In the genomic region with DNA sequence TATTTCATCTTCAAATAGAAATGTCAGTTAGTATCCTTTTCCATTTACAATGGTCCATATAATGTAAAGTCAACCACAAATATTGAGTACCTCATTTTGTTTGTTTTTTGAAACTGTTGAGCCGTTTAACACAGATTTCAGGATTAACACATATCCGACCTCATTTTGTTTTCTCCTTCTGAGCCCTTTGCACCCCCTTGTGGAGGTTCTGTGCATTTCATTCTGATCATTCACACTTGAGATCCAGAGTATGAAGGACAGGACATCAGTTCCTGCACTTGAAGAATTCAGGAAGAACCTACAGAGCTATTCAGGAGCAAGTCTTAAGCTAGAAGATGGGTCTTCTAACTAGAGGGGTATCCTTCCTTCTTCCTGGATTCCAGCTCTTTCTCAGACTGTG, we compare ENCODE assay signal across 11 mouse cellular contexts. TPM values are rescaled to one million over a fixed set of nuclear protein-coding genes. Genes with fewer than 3 reads are reported as not detected.
DNase-seq lines count a peak whose midpoint lies in the region; ATAC-seq and TF ChIP-seq lines count a peak whose summit lies in the region.
"Had no signal": no experiment of that assay in that cellular context is flagged by ENCODE, and none has a peak within 500 bp of the region (broad histone marks: within the 10 kb centered on the region; RNA-seq: fewer than 3 reads in every experiment).

No protein-coding gene starts in this region.

- H3K4me3 ChIP-seq in midbrain, postnatal 0 days (ENCODE audit: low read depth, low read length) = no peak overlapping the region
- no peak overlapping the region for H3K4me3 ChIP-seq in midbrain, embryonic 10.5 days
- H3K4me3 ChIP-seq: heart, embryonic 13.5 days; lung, embryonic 15.5 days had no signal

- H3K4me1 ChIP-seq in midbrain, postnatal 0 days (ENCODE audit: insufficient read depth, low read length) = no peaks in the 10 kb centered on the region
- no peaks in the 10 kb centered on the region for H3K4me1 ChIP-seq in midbrain, embryonic 10.5 days
- H3K4me1 ChIP-seq: heart, embryonic 13.5 days; lung, embryonic 15.5 days had no signal

- H3K27me3 ChIP-seq in midbrain, postnatal 0 days (ENCODE audit: insufficient read depth, low read length) = no peaks in the 10 kb centered on the region
- H3K27me3 ChIP-seq in midbrain, embryonic 10.5 days (ENCODE audit: low read depth, poor library complexity, severe bottlenecking) = no peaks in the 10 kb centered on the region
- H3K27me3 ChIP-seq: heart, embryonic 13.5 days; lung, embryonic 15.5 days had no signal

- peak; percentile 65 for TF ChIP-seq CTCF in midbrain, postnatal 0 days (IDR thresholded peaks at IDR 0.05)

- no peaks in the 10 kb centered on the region for H3K36me3 ChIP-seq in midbrain, postnatal 0 days (ENCODE audit: insufficient read depth, low read length)
- H3K36me3 ChIP-seq in midbrain, embryonic 10.5 days = no peaks in the 10 kb centered on the region
- H3K36me3 ChIP-seq: heart, embryonic 13.5 days; lung, embryonic 15.5 days had no signal

- no peaks in the 10 kb centered on the region for H3K9me3 ChIP-seq in midbrain, postnatal 0 days (ENCODE audit: low read length)
- no peaks in the 10 kb centered on the region for H3K9me3 ChIP-seq in midbrain, embryonic 10.5 days (replicated peaks)
- H3K9me3 ChIP-seq: heart, embryonic 13.5 days; lung, embryonic 15.5 days had no signal

- H3K27ac ChIP-seq in midbrain, postnatal 0 days (ENCODE audit: low read depth, low read length) = no peak overlapping the region
- H3K27ac ChIP-seq in midbrain, embryonic 10.5 days (replicated peaks) = no peak overlapping the region
- H3K27ac ChIP-seq: heart, embryonic 13.5 days; lung, embryonic 15.5 days had no signal

- peak; percentile 4 for DNase-seq in gastrocnemius, postnatal 10 days
- DNase-seq in gastrocnemius, postnatal 25 days = no peak
- no peak for DNase-seq in midbrain, postnatal 0 days (ENCODE audit: low spot score)
- DNase-seq in midbrain, embryonic 10.5 days (ENCODE audit: low spot score) = no peak
- peak; percentile 32 for DNase-seq in lung, postnatal 14 days
- DNase-seq in cerebellum, adult 11-12 months = no peak
- no peak for DNase-seq in gastrocnemius, postnatal 4 days (ENCODE audit: low spot score in 2 of 2)

- no peak overlapping the region for H3K4me2 ChIP-seq in midbrain, postnatal 0 days (ENCODE audit: low read depth, low read length, poor library complexity, severe bottlenecking)
- H3K4me2 ChIP-seq: heart, embryonic 13.5 days; lung, embryonic 15.5 days had no signal

- no peak overlapping the region for H3K9ac ChIP-seq in midbrain, postnatal 0 days (replicated peaks; ENCODE audit: low read length, poor library complexity, severe bottlenecking)
- H3K9ac ChIP-seq: heart, embryonic 13.5 days; lung, embryonic 15.5 days had no signal

- 61% methylated on average over 2 of the region's 2 CpGs for WGBS in midbrain, postnatal 0 days
- WGBS in midbrain, embryonic 10.5 days = 67% methylated on average over 2 of the region's 2 CpGs

- ATAC-seq in midbrain, postnatal 0 days (ENCODE audit: low FRiP score) = no peak
- ATAC-seq in common myeloid progenitor, adult 5-6 weeks (replicated peaks; ENCODE audit: low read depth, poor library complexity, severe bottlenecking) = 0 out of 2 replicates have a peak, but pooled peaks have one; percentile 62

RNA-seq across cellular contexts. Expression of a gene that starts 7.0 kb away (rescaled TPM):
- total RNA-seq in gastrocnemius, postnatal 10 days (2021) = not detected
- not detected for total RNA-seq in gastrocnemius, postnatal 25 days (2021)
- 0.93 TPM in 1 of 2 replicates, not detected in the other for total RNA-seq in midbrain, postnatal 0 days (2014; rRNA removed)
- polyA plus RNA-seq in midbrain, postnatal 0 days (2015; fragmentation: Nextera tagmentation; extraction: Ambion mirVana) = 0.07 TPM in 1 of 2 replicates, not detected in the other
- polyA plus RNA-seq in midbrain, embryonic 10.5 days (2016; fragmentation: Nextera tagmentation; extraction: Ambion mirVana) = 0.12 TPM in 1 of 2 replicates, not detected in the other
- total RNA-seq in common myeloid progenitor, adult 5-6 weeks (2017) = not detected in 2 replicates
- not detected for total RNA-seq in gastrocnemius, postnatal 4 days (2021)
- polyA plus RNA-seq: heart, embryonic 13.5 days; lung, embryonic 15.5 days; stomach, embryonic 14.5 days had no signal

RNA-seq across cellular contexts. Expression of a gene that starts 56.7 kb away (rescaled TPM):
- not detected for total RNA-seq in gastrocnemius, postnatal 10 days (2021)
- total RNA-seq in gastrocnemius, postnatal 25 days (2021) = not detected
- not detected in 2 replicates for total RNA-seq in midbrain, postnatal 0 days (2014; rRNA removed)
- polyA plus RNA-seq in midbrain, postnatal 0 days (2015; fragmentation: Nextera tagmentation; extraction: Ambion mirVana) = not detected in 2 replicates
- polyA plus RNA-seq in midbrain, embryonic 10.5 days (2016; fragmentation: Nextera tagmentation; extraction: Ambion mirVana) = not detected in 2 replicates
- not detected in 2 replicates for total RNA-seq in common myeloid progenitor, adult 5-6 weeks (2017)
- not detected for total RNA-seq in gastrocnemius, postnatal 4 days (2021)
- polyA plus RNA-seq: heart, embryonic 13.5 days; lung, embryonic 15.5 days; stomach, embryonic 14.5 days had no signal

Comparison
In these comparisons a context has a peak if more than half of its experiments do, and no peak if none do; other contexts are left out.
1. DNase-seq: peak in gastrocnemius, postnatal 10 days (single experiment) and lung, postnatal 14 days (single experiment); none in gastrocnemius, postnatal 25 days (single experiment), midbrain, postnatal 0 days (single experiment), midbrain, embryonic 10.5 days (single experiment), cerebellum, adult 11-12 months (single experiment) and gastrocnemius, postnatal 4 days (0 of 2).